Mouse (Mus musculus) kidney, embryonic 16.5 days (tissue): ENCODE measurements around the gene Tdrd1. TPM values are rescaled to one million over a fixed set of nuclear protein-coding genes. Genes with fewer than 3 reads are reported as not detected.
A peak's percentile ranks its signal among the peaks of the same experiment; 100 is the strongest.

Experiments used
- ATAC-seq: fragments of 200-750 bp; cut with Nextera tagmentation; 2 replicates; pipeline ENCODE4 v1.8.0; 2017; ENCODE audit warnings: moderate TSS enrichment; ENCODE audit not compliant: low FRiP score, low TSS enrichment
- H3K27ac ChIP-seq: fragments of 300-500 bp; sonication (generic); 2 replicates; pipeline ENCODE4 v1.5.1; 2014; ENCODE audit warnings: low read length
- H3K27me3 ChIP-seq: fragments of 300-500 bp; sonication (generic); 2 replicates; pipeline ENCODE4 v1.6.1; 2014; ENCODE audit warnings: low read length, control low read depth, mixed read lengths; ENCODE audit not compliant: insufficient read depth
- H3K36me3 ChIP-seq: fragments of 300-500 bp; sonication (generic); 2 replicates; pipeline ENCODE4 v1.6.1; 2014; ENCODE audit warnings: low read length, control low read depth, mixed read lengths; ENCODE audit not compliant: insufficient read depth
- H3K4me1 ChIP-seq: fragments of 300-500 bp; sonication (generic); 2 replicates; pipeline ENCODE4 v1.6.1; 2014; ENCODE audit warnings: low read length, control low read depth, mixed read lengths; ENCODE audit not compliant: insufficient read depth
- H3K4me2 ChIP-seq: fragments of 300-500 bp; sonication (generic); replicated peaks from 2 replicates; pipeline ENCODE4 v1.6.1; 2014; ENCODE audit warnings: low read depth, low read length
- H3K4me3 ChIP-seq: fragments of 300-500 bp; sonication (generic); 2 replicates; pipeline ENCODE4 v1.5.1; 2014; ENCODE audit warnings: mild to moderate bottlenecking, low read length
- H3K9ac ChIP-seq: fragments of 300-500 bp; sonication (generic); replicated peaks from 2 replicates; pipeline ENCODE4 v1.6.1; 2014; ENCODE audit warnings: low read length
- H3K9me3 ChIP-seq: fragments of 300-500 bp; sonication (generic); 2 replicates; pipeline ENCODE4 v1.6.1; 2016; ENCODE audit warnings: low read length, control low read depth
- WGBS: fragments of 180-500 bp; shearing (Covaris S2); extraction: QIAGEN DNeasy Blood & Tissue Kit; methylation state at CpG from one replicate; pipeline ENCODE4 v1.1.7; 2014; 5-methylcytosine and 5-hydroxymethylcytosine counted together
- polyA plus RNA-seq: library from polyadenylated mRNA; unstranded; fragments of >200 nt; fragmentation: Nextera tagmentation; extraction: Ambion mirVana; gene quantifications from 2 replicates; pipeline ENCODE4 v1.2.1, GENCODE M21; 2015

Tdrd1 gene
- polyA plus RNA-seq, 1 experiment from 2014 or later = 1.00 TPM

- H3K36me3 ChIP-seq = no peaks in the 10 kb centered on the region
- peak; percentile 97 for ATAC-seq
- H3K4me1 ChIP-seq = peaks cover 39% of the 10 kb centered on the region
- peak within 1 kb of the TSS; percentile 91 for H3K4me3 ChIP-seq
- peak within 1 kb of the TSS; percentile 73 for H3K27ac ChIP-seq
- peak within 1 kb of the TSS; percentile 79 for H3K4me2 ChIP-seq
- no peaks in the 10 kb centered on the region for H3K27me3 ChIP-seq
- WGBS = under 1% methylated on average over 79 of the region's 79 CpGs
- H3K9ac ChIP-seq = peak within 1 kb of the TSS; percentile 91
- no peaks in the 10 kb centered on the region for H3K9me3 ChIP-seq
Observed at GRCm38 (mm10) chr19:56821798-56822447, 4.1 kb upstream of the Tdrd1 start, which contains the start of gene Ccdc186. TSS of gene Ccdc186 (minus strand) at chr19:56822190.

- peak; percentile 64 for ATAC-seq
- 14% methylated on average over 10 of the region's 10 CpGs for WGBS
- Histone ChIP-seq H3K27ac (peak overlapping the region; percentile 65; the same call in 1 of the 2 replicates), H3K9ac (peak overlapping the region; percentile 58), H3K4me1 (peaks cover 34% of the 10 kb centered on the region), H3K4me2 (peak overlapping the region; percentile 68), H3K4me3 (peak overlapping the region; percentile 91), H3K27me3 (no peaks in the 10 kb centered on the region), H3K9me3 (no peaks in the 10 kb centered on the region), H3K36me3 (no peaks in the 10 kb centered on the region)
Observed at GRCm38 (mm10) chr19:56822448-56822836, 3.6 kb upstream of the Tdrd1 start.

DNA sequence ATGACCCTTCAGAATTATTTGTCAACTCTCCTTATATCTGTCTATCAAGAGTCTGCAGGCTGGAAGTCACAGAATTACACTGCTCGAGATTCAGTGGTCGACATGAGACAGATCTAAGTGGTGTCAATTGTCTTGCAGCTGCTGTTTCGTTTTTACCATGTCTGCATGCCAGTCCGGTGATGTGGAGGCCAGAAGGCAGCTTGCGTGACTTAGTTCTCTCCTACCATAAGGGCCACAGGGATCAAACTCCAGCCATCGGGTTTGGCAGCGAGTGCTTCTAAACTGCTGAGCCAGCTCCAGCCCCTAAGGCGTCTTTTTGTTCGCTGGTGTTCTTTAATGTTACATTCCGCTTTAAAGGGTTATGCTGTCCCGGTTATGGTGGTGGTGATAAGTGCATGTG, 2.3 kb downstream of the Tdrd1 start:
- H3K4me2 ChIP-seq = no peak overlapping the region
- no peaks in the 10 kb centered on the region for H3K9me3 ChIP-seq
- 0 out of 2 replicates have a peak, but pooled peaks have one; percentile 27 for ATAC-seq
- H3K36me3 ChIP-seq = no peaks in the 10 kb centered on the region
- no peak overlapping the region for H3K4me3 ChIP-seq
- H3K27ac ChIP-seq = no peak overlapping the region
- H3K4me1 ChIP-seq = no peaks in the 10 kb centered on the region
- WGBS = 64% methylated on average over 11 of the region's 11 CpGs
- H3K9ac ChIP-seq = no peak overlapping the region
- no peaks in the 10 kb centered on the region for H3K27me3 ChIP-seq

- no peak for ATAC-seq
- H3K9ac ChIP-seq = no peak overlapping the region
- H3K27ac ChIP-seq = no peak overlapping the region
- 77% methylated on average over 9 of the region's 9 CpGs for WGBS
- no peak overlapping the region for H3K4me3 ChIP-seq
- no peaks in the 10 kb centered on the region for H3K4me1 ChIP-seq
- no peaks in the 10 kb centered on the region for H3K9me3 ChIP-seq
- no peaks in the 10 kb centered on the region for H3K27me3 ChIP-seq
- no peaks in the 10 kb centered on the region for H3K36me3 ChIP-seq
- no peak overlapping the region for H3K4me2 ChIP-seq
Observed at GRCm38 (mm10) chr19:56829267-56829666, 3.3 kb downstream of the Tdrd1 start.

- no peak for ATAC-seq
- Histone ChIP-seq H3K4me2 (no peak overlapping the region), H3K9me3 (no peaks in the 10 kb centered on the region), H3K4me1 (no peaks in the 10 kb centered on the region), H3K4me3 (no peak overlapping the region), H3K9ac (no peak overlapping the region), H3K27ac (no peak overlapping the region), H3K36me3 (no peaks in the 10 kb centered on the region), H3K27me3 (no peaks in the 10 kb centered on the region)
- whole genome bisulfite sequencing = 85% methylated on average over 4 of the region's 4 CpGs
Observed at GRCm38 (mm10) chr19:56830163-56830562, 4.2 kb downstream of the Tdrd1 start.

DNA sequence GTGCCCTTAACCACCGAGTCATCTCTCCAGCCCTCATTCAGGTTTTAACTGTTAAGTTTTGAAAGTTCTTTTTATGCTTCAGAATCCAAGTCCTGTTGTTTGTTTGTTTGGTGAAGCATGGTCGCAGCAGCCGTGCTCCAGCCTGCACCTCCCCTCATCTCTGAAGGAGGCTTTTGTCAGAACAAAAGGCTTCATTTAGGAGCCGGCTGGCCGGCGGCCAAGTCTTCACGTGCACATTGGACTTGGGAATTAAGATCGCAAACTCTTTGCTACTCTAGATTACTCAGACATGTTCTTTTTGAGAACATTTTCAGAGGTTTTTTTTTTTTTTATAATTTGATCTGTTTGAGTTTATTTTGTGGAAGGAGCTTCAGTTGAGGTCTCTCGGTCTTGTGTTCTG, 9.3 kb downstream of the Tdrd1 start:
- Histone ChIP-seq H3K4me3 (no peak overlapping the region), H3K9ac (no peak overlapping the region), H3K27me3 (no peaks in the 10 kb centered on the region), H3K4me1 (no peaks in the 10 kb centered on the region), H3K27ac (no peak overlapping the region), H3K4me2 (no peak overlapping the region), H3K36me3 (no peaks in the 10 kb centered on the region), H3K9me3 (no peaks in the 10 kb centered on the region)
- ATAC-seq = no peak
- 57% methylated on average over 9 of the region's 9 CpGs for WGBS

DNA sequence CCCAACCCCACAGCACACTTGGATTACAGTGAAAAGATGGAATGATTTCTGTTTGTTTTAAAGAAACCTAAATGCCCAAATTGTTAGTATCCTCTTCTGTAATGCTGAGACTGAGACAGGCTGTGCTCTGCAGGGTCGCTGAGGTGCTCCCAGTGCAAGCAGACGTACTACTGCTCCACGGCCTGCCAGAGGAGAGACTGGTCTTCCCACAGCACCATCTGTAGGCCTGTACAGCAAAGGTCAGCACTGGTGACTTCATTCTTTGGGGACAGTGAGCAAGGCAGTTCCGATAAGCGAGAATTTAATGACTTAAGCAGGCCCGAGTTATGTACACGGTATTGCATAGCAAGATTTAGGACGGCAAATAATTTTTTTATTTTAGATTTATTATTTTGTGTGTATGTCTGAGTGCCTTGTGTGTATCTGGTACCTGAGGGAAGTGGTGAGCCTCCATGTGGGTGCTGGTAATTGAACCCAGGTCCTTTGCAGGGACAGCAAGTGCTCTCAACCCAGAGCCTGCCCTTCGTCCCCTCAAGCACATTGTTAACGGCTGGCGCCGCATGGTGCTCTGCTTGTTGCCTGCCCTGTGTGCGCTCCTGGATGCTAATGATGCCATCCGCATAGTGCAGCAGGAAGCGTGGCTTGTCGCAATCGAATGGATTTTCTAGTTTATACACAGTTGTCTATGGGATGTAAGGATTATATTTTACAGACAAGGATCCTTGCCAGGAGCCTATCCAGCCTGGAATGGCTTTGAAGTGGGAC, 13.1 kb downstream of the Tdrd1 start:
- no peaks in the 10 kb centered on the region for H3K27me3 ChIP-seq
- H3K4me1 ChIP-seq = peaks cover 4% of the 10 kb centered on the region; the same call in 1 of the 2 replicates
- no peak overlapping the region for H3K27ac ChIP-seq
- H3K36me3 ChIP-seq = no peaks in the 10 kb centered on the region
- no peak overlapping the region for H3K4me3 ChIP-seq
- H3K9ac ChIP-seq = no peak overlapping the region
- H3K4me2 ChIP-seq = no peak overlapping the region
- no peaks in the 10 kb centered on the region for H3K9me3 ChIP-seq
- WGBS = 77% methylated on average over 17 of the region's 17 CpGs
- no peak for ATAC-seq

DNA sequence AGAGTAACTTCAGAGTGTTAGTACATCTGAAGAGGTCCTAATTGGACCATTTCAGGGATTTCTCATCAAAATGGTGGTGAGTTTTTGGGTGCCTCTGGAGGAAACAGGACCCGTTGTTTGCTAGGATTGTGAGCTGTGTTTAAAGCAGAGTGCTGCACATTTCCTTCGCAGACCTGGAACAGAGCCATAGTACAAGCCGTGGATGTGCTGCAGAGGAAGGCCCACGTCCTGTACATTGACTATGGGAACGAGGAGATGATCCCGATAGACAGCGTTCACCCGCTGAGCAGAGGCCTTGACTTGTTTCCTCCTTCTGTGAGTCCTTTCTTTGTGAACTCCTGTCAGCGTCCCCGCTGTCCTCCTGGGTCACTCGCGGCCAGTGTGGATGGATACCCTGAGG, 17.0 kb downstream of the Tdrd1 start:
- H3K9ac ChIP-seq = no peak overlapping the region
- H3K4me2 ChIP-seq = no peak overlapping the region
- no peak for ATAC-seq
- peaks cover 9% of the 10 kb centered on the region; the same call in 1 of the 2 replicates for H3K9me3 ChIP-seq
- H3K36me3 ChIP-seq = no peaks in the 10 kb centered on the region
- no peak overlapping the region for H3K27ac ChIP-seq
- H3K4me1 ChIP-seq = peaks cover 4% of the 10 kb centered on the region; the same call in 1 of the 2 replicates
- no peaks in the 10 kb centered on the region for H3K27me3 ChIP-seq
- 81% methylated on average over 12 of the region's 12 CpGs for WGBS
- no peak overlapping the region for H3K4me3 ChIP-seq

DNA sequence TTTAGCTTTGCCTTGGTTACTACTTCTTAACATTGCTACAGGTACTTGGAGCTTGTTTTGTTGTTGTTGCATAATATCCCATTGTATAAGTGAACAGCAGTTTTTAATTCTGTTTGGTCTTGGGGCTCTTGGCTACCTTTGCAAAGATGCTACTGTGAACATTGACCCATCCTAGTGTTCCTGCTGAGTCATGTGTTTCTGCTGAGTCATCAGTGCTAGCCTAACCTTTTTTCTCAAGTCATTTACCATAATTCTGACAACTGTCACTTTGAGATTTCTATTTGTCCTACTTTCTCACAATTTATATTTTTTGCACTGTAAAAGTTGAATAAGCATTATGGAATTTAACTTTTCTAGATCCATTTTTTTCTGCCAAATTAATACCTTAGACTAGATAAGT, 26.6 kb downstream of the Tdrd1 start:
- H3K9ac ChIP-seq = no peak overlapping the region
- no peak overlapping the region for H3K27ac ChIP-seq
- H3K27me3 ChIP-seq = no peaks in the 10 kb centered on the region
- H3K4me3 ChIP-seq = no peak overlapping the region
- H3K36me3 ChIP-seq = no peaks in the 10 kb centered on the region
- no peaks in the 10 kb centered on the region for H3K4me1 ChIP-seq
- no peak for ATAC-seq
- no peak overlapping the region for H3K4me2 ChIP-seq
- peaks cover 4% of the 10 kb centered on the region; the same call in 1 of the 2 replicates for H3K9me3 ChIP-seq

DNA sequence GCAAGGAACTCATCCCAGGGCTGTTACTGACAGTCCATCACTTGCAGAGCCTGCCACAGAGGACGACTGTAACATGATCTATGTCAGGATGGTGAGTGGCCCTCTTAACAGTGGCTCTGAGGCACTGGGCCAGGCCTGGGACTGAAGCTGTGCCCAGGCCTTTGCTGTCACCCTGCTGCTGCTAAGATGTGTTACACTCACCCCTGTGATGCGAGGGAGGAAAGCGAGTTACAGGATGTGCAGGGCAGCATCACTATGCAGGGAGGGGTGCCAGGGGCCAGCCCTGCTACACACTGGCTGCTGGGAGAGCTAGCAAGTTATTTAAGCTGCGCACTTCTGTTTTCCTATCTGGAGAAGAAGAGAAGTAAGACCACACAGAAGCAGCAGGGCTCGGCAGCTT, 30.4 kb downstream of the Tdrd1 start:
- 37% methylated on average over 5 of the region's 5 CpGs for whole genome bisulfite sequencing
- 0 out of 2 replicates have a peak, but pooled peaks have one; percentile 57 for ATAC-seq
- no peaks in the 10 kb centered on the region for H3K27me3 ChIP-seq

More for the DNA sequence above, 30.4 kb downstream of the Tdrd1 start:
- H3K9me3 ChIP-seq = no peaks in the 10 kb centered on the region
- no peaks in the 10 kb centered on the region for H3K36me3 ChIP-seq
- H3K4me1 ChIP-seq = no peaks in the 10 kb centered on the region
- no peak overlapping the region for H3K27ac ChIP-seq
- H3K4me3 ChIP-seq = no peak overlapping the region
- H3K4me2 ChIP-seq = no peak overlapping the region
- no peak overlapping the region for H3K9ac ChIP-seq
